Mouse (Mus musculus): ENCODE measurements at regions not wholly inside any gene's neighbourhood (a gene's known extent, or its start where the extent isn't known, plus 50 kb on each side); places are given as distances from the start of the nearest gene placed in this dataset.

DNA sequence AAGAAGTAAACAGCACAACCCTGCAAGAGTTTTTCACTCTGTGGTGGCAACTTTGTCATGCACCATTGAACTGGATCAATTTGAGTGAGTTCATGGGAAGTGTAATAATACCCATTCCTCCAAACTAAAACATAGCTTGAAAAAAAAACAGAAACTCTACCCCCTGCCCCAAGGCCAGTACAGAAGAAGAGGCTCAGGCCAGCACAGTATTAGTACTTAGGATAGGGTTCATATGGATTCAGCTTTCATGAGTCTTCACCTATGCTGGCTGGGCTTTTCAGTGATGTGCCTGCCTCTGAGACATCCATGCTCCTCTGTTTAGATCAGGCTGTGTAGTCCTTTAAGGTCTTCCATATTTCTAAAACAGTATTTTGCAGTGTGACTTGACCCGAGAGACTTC lies 270.6 kb downstream of the 1190002N15Rik start:
- no peak for DNase-seq (ENCODE audit: low spot score in 2 of 2)

DNA sequence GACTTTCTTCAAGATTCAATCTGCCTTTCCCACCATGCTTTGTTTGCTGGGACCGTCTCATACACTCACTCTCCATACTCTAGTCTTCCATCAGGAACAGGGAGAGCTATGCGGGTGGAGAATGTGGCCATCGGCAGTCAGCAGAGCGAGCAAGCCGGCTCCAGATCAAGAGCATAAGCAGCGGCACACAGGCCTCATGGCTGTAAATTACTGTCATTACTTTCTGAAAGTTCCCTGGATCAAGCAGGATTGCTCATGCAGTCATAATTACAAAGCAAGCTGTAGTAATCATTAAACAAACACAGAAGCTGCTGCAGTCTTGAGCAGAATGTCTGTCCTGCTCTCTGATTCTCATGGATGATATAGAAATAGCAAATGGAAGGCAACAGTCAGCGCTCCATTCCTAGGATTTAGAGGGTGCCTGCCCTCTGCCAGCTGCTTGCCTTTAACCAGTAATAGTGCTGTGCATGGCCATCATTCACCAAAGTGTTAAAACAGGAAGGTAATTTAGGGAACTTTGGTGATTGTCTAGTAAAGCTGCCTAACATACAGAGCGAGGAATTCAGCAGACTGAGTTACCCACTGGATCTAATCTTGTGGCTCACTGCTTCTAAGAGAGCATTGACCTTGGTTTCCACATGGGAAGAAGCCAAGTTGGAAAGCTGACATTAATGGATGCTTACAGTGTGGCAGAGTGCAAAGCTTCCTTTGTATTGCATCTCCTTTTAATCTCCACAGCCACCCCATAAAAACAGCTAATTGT lies 298.2 kb downstream of the 1190002N15Rik start:
- no peak for DNase-seq (ENCODE audit: low spot score in 2 of 2)

DNA sequence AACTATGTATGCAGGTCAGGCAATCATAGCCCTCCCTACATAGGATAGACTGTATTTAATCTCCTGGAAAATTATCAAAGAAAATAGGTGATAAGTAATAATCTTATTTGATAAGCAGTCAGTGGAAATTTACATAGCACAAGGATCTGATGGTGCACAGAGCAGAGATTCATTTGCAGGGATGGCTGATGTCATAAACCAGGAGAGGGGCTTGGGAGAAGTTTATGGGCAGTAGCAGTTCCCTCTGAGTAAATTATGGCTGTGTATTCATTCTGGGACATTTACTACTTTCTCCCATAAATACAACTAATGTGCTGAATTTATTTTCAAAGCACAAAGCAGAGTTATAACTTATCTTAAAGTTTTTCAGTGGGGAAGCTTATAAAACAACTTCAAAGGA lies 299.3 kb downstream of the 1190002N15Rik start:
- DNase-seq (ENCODE audit: low spot score in 2 of 2) = no peak

DNA sequence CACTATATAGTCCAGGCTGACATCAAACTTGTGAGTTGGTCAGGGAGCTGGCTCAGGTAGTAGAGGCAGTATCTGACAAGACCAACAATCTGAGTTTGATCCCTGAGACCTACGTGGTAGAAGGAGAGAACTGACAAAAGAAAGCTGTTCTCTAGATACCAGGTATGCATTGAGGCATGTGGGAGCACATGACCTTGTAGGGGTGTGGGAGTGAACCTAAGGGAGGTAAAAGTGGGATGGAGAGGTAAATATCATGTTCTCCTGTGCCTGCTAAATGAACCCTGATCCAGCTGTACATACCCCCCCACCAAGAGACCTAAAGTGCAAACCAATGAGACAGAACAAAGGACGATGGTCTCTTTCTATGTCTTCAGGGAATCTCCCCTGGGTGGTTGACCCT lies 308.3 kb downstream of the 1190002N15Rik start:
- no peak for DNase-seq (ENCODE audit: low spot score in 2 of 2)

DNA sequence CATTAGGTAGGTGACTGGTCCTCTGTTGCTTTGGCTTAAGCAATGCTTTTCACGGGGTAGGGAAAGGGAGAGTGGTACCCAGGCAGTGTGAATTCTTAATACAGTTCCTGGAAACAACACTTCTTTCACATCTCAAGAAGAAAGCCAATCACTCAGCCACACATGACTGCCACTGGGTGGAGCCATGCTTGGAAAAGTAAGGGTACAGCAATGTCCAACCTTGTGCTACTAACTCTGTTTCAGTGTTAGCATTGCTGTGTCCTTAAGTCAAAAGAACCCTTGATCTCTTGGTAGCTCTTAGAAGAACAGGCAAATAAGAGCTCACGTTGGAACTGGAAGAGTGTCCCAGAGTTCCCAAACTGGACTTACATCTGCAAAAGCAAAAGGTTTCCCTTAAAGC lies 318.8 kb downstream of the 1190002N15Rik start:
- no peak for DNase-seq (ENCODE audit: low spot score in 2 of 2)

DNA sequence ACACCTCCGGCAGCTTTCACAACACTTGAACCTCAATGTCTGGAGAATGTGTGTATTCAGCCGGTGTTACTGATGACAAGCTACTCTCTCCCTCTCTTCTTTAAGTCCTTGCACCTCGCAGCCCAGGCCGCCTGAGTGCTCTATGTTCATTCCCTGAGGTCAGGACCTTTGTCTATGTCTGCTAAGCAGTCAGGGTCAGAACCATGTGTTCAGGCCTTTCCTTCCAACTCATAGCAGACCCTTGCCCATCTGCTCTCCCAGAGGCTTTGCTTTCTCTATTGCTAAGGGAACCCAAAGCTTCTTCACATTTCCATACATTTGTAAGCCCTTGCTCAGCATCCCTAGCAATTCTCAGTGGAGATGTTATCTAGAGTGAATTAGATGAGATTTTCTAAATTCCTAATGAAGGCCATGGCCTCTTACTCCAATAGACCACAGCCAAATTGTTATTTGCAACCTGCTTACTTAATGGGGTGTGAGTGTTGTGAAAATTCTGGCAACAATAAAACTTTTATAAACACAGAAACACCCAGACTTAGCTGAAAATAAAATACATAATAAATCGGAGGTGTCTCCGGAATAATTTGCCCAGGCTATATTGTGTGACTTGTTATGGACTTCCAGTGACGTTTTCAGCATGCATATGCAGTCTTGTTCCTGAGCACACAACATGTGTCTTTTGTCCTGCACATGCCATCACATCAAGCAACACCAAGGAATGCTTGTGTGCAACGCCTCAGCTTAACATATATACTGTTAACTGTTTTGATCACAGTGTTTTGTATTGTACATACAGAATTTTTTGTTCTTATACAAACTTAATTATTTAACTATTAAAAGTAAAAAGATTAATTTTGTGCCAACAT lies 321.2 kb downstream of the 1190002N15Rik start:
- DNase-seq (ENCODE audit: low spot score in 2 of 2) = no peak

DNA sequence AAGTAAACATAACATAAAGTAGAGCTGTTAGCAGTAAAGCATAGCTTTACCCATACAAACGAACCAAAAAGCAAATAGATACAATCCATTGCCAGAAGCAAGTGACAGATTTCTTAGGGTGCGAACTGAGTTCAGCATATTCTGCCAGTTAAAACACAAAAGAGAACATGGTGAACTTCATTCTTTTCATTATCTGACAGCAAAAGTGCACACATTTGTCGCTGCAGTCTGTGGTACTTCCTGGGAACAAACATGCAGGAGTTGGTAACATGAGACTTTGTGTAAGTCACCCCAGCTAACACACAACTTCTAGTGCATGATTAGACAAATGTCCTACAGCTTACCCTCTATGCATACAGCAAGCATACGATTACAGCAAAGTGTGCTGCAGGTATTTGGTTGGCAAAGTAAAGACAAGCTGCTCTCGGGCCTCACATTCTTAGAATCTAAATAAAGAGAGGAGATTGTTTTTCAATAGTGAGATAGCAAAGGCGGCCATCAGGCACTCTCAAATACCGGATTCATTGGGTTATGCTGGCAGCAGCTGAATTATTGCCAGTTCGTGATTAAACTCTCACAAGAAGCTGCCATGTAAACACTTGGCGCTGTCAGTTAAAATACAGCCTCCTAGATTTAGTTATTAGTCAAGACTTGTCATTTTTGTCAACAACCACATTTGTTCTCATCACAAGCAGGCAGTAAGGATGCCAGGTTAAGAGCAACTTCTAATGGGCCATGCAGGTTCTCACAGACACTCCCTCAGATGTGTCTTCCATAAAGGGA lies 327.2 kb downstream of the 1190002N15Rik start:
- no peak for DNase-seq (ENCODE audit: low spot score in 2 of 2)

DNA sequence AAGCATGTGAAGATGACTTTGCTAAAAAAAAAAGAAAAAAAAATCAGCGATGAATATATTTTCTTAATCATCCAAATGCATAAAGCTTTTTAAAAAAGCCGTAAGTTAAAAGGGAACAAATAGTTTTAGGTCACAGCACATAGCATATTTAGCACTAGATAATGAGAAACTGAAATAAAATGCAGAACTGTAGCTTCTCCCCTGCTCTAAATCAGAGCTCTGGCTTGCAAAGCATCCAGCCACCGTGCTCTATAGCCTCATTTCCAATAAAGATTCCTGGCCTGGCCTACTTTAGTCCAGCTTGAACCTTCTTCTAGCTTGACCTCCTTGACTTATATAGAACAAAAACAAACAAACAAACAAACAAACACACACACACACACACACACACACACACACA lies 328.9 kb downstream of the 1190002N15Rik start:
- DNase-seq (ENCODE audit: low spot score in 2 of 2) = no peak

DNA sequence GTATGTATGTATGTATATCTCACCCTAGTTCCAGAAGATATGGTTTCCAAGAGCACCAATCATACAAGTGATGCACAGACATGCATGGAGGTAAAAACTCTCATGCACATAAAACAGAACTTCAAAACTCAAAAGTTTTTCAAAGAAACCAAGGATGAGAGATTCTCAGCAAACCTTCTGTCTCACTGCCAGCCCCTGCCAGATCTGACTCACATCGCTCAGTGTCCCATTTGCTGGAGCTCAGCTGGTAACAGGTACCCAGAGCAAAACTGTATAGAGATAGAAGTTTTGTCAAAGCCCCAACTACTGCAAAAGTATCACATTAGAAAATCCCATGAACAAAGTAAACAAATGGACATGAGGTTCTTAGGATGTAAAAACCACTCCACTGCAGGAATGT lies 337.0 kb downstream of the 1190002N15Rik start:
- DNase-seq (ENCODE audit: low spot score in 2 of 2) = no peak

DNA sequence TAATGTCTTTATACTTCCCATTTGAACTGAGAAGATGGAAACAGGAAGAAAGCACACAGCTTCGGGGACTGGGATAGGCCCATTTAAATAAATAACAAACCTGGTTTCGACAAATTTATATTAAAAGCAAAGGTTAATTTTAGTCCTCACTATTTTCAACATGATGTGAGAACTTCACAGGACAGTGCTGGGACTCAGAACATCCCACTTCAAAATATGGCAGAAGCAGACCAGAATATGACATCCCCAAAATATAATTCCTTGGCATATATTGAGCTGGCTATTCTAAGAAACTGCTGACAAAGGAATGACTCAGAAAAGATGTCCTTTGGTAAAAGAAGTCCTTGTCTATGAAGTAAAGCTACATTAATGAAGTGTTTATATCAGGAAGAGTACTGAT lies 338.0 kb downstream of the 1190002N15Rik start:
- DNase-seq (ENCODE audit: low spot score in 2 of 2) = peak in 1 of 2 experiments; percentile 10

DNA sequence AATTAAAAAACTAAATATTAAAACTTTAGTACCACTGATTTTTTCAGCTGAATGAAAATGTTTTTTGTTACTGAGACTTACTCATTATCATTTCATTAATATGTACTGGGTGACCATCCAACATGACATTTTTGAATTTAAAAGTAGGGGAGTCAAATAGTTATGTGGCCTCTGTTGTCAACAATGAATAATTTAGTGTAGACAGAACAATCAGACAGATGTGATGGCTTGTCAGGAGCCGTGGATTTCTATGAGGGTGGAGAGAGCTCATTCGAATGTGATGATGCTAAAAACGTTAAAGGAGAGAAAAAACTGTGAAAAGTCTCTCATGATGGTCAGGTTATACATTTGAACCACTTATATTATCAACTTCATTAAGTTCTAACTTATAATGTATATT lies 346.8 kb downstream of the 1190002N15Rik start:
- no peak for DNase-seq (ENCODE audit: low spot score in 2 of 2)

DNA sequence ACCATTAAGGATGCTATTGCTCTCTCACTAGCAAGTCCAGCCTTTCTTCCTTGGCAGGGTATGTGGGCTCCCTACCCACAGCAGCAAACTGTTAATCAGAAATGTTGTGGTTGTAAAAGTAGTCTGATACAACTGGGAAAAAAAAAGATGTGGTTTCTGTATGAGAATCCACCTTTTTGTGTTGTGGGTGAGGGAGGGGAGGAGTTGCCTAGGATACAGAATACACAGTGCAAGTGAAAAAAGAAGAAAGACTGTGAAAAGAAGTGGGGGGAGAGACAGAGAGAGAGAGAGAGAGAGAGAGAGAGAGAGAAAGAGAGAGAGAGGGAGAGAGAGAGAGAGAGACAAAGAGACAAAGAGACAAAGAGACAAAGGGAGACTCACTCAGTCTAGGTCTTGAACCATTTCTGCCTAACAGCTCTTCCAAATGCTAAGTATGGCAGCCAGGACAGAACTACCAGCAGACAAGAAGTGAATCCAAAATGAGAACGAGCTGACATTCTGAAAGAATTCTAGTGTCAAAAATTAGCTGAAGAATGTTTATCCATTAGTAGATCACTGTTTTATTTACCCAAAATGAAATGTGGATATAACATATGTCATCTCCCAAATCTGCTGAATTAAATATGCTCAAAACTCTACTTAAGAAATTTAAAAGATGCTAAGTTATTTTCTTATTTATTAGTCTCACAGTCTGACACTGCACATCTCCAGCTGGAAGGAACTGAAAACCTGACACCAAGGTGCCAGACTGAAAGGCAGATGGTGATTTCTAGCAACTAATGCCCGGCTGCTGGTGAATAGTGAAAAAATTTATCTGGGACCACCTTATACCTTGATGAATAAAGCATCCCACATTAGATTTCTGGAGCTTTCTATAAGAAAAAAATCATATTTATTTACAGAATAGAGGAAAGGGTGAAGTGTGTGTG lies 347.7 kb downstream of the 1190002N15Rik start:
- DNase-seq (ENCODE audit: low spot score in 2 of 2) = no peak

DNA sequence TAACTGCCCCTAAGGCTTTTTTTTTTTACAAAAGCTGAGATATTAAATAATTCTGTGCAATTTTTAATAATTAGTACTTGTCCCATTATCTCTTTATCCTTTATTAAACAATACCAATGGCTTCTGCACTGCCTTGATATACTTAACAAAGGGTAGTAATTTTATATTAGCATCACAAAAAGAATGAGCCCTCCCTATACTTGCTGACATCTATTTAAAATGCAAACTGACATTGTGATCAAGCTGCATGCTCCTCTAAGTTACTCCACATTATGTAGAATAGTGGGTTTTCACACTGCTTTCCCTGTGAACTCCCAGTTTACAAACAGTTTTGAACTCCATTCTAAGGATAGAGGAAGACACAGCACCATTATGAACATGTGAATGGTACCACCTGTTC lies 349.8 kb downstream of the 1190002N15Rik start:
- no peak for DNase-seq (ENCODE audit: low spot score in 2 of 2)

DNA sequence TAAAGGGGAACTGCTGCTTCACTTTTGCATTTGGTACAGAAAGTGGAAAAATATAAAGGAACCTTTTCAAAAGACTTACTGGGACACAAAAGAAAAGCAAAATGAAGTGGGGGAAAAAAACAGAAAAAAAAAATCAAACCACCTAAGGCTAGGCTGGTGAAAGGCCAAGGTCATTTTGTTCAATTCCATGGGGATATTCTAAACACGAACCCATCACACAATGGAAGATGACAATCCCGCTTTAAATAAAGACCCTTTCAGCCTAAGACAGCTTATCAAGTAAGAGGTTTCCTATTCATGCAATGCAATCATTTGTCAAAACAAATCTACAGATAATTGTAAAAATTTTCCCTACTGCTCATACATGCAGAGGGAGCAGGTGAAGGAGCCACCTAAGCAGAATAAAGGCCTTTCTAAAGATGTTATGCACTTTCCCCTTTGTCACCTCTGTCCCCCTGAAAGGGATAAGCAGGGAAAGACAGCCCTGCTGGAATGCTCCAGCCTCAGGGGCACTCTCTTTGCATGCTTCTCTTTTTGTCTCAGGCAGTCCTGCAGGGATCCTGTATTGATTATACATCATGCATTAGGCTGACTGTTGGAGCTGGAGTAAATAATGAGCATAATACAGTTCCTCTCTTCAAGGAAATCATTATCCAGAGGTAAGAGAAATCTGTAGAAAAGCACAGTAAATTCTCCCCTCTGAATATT lies 367.8 kb downstream of the 1190002N15Rik start:
- no peak for DNase-seq (ENCODE audit: low spot score in 2 of 2)

DNA sequence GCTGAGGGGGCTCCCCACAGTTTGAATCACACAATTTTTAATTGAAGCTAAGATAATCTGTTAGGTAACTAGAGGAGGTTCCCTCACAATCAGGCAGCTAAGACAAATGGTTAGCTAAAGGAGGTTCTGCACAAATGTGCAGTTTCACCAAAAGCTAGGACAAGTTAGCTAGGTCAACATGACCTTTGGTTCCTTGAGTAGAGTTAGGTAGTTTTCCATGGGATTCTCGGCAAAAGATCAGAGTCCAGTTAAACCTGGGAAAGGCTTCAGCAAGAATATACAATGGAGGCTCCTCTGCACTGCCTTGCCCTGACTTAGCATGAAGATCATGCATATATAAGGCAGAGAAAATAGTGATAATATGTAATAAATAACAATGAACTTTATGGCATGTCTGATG lies 374.2 kb downstream of the 1190002N15Rik start:
- DNase-seq (ENCODE audit: low spot score in 2 of 2) = no peak

DNA sequence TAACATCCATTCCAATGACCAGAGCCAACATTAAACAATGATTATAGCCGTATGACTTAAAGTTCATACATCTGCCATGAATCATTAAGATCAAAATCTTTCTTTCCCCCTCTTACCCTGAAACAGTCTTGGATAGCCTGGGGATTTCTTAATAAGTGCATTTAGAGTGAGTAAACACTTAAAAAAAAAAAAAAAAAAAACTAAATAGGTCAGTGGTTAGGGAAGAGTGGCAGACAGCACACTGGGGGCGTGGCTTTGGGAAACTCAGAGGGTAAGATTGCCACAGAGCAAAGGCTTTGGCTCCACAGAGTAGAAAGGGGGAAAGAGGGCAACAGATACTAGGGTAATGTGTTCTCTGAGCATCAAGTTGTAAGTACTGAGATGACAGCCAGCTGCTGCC lies 382.3 kb downstream of the 1190002N15Rik start:
- DNase-seq (ENCODE audit: low spot score in 2 of 2) = no peak

DNA sequence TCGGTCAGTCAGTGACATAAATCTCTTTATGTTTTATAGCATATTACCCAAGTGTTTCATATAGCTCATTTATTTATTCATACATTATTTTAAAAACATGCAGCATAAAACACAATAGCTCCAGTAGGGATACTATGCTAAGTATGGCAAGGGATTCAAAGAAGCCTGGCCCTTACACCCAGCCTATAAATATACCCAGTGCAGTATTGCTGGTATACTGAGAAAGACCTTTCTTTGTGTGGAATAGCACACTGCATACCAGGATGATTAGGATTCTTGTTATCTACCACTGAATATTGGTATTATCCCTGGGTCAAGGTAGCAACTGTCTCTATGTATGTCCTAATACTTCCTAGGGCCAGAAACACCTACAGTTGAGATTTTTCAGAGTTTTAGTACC lies 389.4 kb downstream of the 1190002N15Rik start:
- no peak for DNase-seq (ENCODE audit: low spot score in 2 of 2)

DNA sequence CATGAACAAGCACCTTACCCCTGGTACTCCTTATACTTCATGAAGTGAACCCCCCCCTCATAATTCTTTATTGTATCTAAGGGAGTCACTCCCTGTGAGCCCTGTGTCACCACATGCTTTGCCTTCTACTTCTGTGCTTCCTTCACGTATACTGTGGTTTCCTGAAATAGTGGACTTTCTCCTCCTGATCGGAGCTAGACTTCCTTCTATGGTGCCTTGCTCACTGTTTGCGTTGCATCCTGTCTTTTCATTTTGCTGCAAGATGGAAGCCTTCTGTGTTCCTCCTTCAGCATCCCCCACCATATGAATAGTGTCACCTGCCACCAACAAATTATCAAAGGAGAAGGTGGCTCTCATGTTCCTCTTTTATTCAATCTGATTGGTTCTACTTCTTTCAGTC lies 391.1 kb downstream of the 1190002N15Rik start:
- DNase-seq (ENCODE audit: low spot score in 2 of 2) = no peak

DNA sequence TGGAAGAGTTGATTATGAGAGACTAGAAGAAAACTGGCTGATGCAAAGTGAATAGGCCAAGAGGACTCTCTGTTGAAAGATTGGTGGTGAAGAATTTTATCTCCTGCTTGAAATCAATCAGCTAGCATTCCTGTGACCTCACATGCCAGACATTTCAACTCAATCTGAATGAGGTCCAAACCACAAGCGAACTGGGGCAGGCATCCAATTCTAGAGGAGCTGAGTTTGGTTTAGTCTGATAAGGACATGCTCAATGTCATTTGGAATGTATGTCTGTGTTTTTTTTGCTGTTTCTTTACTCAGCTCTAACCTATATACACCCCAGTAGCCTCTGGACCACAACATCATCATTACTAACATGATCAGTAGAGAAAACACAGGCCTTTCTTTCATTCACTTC lies 401.4 kb downstream of the 1190002N15Rik start:
- DNase-seq (ENCODE audit: low spot score in 2 of 2) = no peak

DNA sequence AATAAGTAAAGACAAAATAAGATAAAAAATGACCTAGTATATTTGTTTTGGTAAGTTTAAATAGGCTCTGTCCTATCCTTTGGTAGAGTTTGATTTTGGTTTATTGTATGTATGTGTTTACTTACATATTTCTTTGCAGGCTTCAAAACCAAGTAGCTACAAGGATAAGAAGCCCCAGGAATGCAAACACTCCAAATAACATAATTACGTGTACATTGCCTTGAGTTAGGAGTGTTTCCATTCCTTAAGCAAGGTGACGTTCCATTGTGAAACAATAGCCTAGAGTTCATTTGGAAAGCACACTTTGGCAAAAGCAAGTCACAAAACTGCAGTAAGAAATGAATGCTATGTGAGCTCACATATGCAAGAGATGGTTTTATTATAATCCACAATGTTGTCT lies 404.2 kb downstream of the 1190002N15Rik start:
- no peak for DNase-seq (ENCODE audit: low spot score in 2 of 2)

DNA sequence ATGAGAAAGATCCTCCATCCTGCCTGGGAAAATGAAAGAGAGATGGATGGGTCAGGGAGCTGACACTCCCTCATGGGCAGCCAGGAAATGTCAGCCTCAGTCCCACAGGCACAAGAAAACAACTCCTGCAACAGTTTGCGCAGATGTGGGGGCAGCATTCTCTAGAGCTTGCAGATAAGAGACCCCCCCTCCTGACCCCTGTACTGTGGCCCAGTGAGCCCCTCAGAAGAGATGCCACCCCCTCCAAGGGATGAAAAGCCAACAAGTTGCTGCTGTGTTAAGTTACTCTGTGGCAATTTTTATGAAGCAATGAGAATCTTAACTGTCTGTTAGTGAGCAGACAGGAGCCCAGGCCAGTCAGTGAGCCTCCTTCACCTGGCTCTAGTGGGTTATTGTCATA lies 406.5 kb downstream of the 1190002N15Rik start:
- DNase-seq (ENCODE audit: low spot score in 2 of 2) = no peak
